In the genomic region with DNA sequence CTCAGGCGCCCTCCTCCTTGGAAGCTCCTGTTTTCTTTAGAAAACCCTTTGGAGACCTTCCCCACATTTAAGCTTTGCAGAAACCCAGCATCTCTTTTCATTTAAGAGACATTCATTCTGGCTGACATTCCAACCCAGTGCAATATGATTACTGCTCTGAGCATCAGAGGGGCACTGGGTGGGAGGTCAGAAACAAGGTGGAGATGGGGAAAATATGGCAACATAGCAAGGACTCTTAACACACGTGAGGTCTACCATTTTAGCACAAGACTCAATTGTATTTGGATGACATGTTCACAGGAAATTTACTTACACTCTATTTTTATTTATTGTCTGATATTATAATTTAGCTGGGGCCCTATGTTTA, we compare ENCODE assay signal across 17 mouse cellular contexts.
"Had no signal": no experiment of that assay in that cellular context is flagged by ENCODE, and none has a peak within 500 bp of the region (broad histone marks: within the 10 kb centered on the region; RNA-seq: fewer than 3 reads in every experiment).

No protein-coding gene starts in this region.

- H3K27me3 ChIP-seq: liver, embryonic 13.5 days; lung, embryonic 15.5 days; megakaryocyte, embryonic 14.5 days; midbrain, embryonic 12.5 days; neural tube, embryonic 15.5 days had no signal

- H3K9me3 ChIP-seq: liver, embryonic 13.5 days; lung, embryonic 15.5 days; megakaryocyte, embryonic 14.5 days; midbrain, embryonic 12.5 days; neural tube, embryonic 15.5 days had no signal

- H3K4me1 ChIP-seq: liver, embryonic 13.5 days; lung, embryonic 15.5 days; megakaryocyte, embryonic 14.5 days had no signal

- H3K4me3 ChIP-seq: liver, embryonic 13.5 days; lung, embryonic 15.5 days; megakaryocyte, embryonic 14.5 days; midbrain, embryonic 12.5 days; myocyte; neural tube, embryonic 15.5 days had no signal

- H3K9ac ChIP-seq: liver, embryonic 13.5 days; liver, postnatal 0 days; lung, embryonic 15.5 days; midbrain, embryonic 12.5 days; neural tube, embryonic 15.5 days had no signal

- H3K36me3 ChIP-seq: liver, embryonic 13.5 days; lung, embryonic 15.5 days; midbrain, embryonic 12.5 days; neural tube, embryonic 15.5 days had no signal

- DNase-seq: kidney, adult 11 months; kidney, postnatal 14 days; left cerebral cortex, postnatal 4 days; liver; liver, embryonic 13.5 days; liver, postnatal 0 days; lung, postnatal 14 days; right cerebral cortex, adult 18-20 months; thymus, adult 18-20 months; thymus, postnatal 14 days had no signal

- H3K4me2 ChIP-seq: liver, embryonic 13.5 days; lung, embryonic 15.5 days; midbrain, embryonic 12.5 days; neural tube, embryonic 15.5 days had no signal

- ATAC-seq: liver, postnatal 0 days; midbrain, embryonic 16.5 days had no signal

- H3K27ac ChIP-seq: liver, embryonic 13.5 days; lung, embryonic 15.5 days; macrophage; midbrain, embryonic 12.5 days; neural tube, embryonic 15.5 days had no signal
